Mouse (Mus musculus): ENCODE measurements around the gene Sar1b. TPM values are rescaled to one million over a fixed set of nuclear protein-coding genes. Genes with fewer than 3 reads are reported as not detected.

Gene Sar1b
- polyA plus RNA-seq, 1 experiment: 9.3 TPM

DNA sequence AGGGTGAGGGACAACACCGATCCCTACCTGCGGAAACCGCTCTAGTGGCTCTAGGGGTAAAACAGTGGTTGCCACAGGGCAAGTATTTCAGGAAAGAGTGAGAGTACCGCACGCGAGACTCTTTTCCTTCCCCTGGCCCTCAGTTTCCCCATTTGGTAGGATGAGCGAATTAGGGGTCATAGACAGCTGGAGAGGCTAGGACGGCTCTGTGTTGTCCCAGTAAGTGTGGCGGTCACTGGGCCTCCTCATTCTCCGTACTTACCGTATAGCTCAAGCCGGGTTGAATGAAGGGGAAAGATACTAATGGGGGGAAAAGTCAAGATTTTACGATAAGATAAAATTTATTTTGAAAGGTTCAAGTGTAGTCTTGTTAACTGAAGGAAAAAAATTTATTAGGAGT lies 468 bp downstream of the Sar1b start:
- no peak for TF ChIP-seq CTCF (IDR thresholded peaks at IDR 0.05; ENCODE audit: control insufficient read depth, insufficient read depth, low read length)
- no peak for TF ChIP-seq POLR2A (IDR thresholded peaks at IDR 0.05; ENCODE audit: borderline replicate concordance, control insufficient read depth, low read depth, low read length)
- no peak overlapping the region for H3K27ac ChIP-seq (ENCODE audit: control insufficient read depth, insufficient read depth, low read depth, low read length, poor library complexity)
- peak overlapping the region; percentile 99 for H3K4me3 ChIP-seq (replicated peaks; ENCODE audit: control insufficient read depth, low read depth, low read length)
- no peaks in the 10 kb centered on the region; the same call in 1 of the 2 replicates for H3K4me1 ChIP-seq (ENCODE audit: control insufficient read depth, insufficient read depth, low read length)
- WGBS: 6% methylated on average over 13 of the region's 13 CpGs

GRCm38 (mm10) chr11:51764816-51765215 lies 1.3 kb downstream of the Sar1b start:
- no peak overlapping the region for H3K4me3 ChIP-seq (replicated peaks; ENCODE audit: control insufficient read depth, low read depth, low read length)
- TF ChIP-seq CTCF (IDR thresholded peaks at IDR 0.05; ENCODE audit: control insufficient read depth, insufficient read depth, low read length): no peak
- TF ChIP-seq POLR2A (IDR thresholded peaks at IDR 0.05; ENCODE audit: borderline replicate concordance, control insufficient read depth, low read depth, low read length): no peak
- 77% methylated on average over 4 of the region's 4 CpGs for WGBS
- no peak overlapping the region for H3K27ac ChIP-seq (ENCODE audit: control insufficient read depth, insufficient read depth, low read depth, low read length, poor library complexity)
- H3K4me1 ChIP-seq (ENCODE audit: control insufficient read depth, insufficient read depth, low read length): no peaks in the 10 kb centered on the region; the same call in 1 of the 2 replicates

DNA sequence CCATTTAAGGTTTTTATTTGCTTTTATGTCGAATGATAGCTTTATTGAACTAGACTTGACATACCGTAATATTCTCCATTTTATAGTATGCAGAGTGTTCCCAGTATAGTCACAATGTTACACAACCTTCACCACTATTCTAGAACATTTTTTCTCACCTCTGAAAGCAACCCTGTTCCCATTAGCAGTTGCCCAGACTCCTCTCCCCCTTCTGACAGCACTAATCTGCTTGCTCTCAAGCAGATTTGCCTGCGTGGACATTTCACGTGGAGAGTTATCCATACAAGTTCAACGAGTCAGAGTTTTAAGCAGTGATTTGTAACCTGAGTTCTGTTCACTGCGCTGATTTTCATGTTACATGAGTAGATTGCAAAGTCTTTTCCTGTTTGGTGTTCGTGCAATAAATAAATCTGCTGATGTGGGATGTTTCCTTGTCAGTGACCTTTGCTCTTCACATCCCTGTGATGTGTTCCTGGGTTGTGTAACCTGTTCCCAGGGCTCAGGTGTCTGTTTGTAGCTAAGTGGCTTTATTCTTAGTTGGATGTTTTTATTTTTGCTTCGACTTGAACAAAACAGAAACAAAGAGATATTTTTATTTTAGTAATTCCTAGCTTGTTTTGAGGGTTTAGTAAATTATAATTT lies 4.2 kb downstream of the Sar1b start:
- Histone ChIP-seq H3K4me1 (ENCODE audit: control insufficient read depth, insufficient read depth, low read length) (no peaks in the 10 kb centered on the region; the same call in 1 of the 2 replicates), H3K4me3 (replicated peaks; ENCODE audit: control insufficient read depth, low read depth, low read length) (no peak overlapping the region), H3K27ac (ENCODE audit: control insufficient read depth, insufficient read depth, low read depth, low read length, poor library complexity) (no peak overlapping the region)
- WGBS: 65% methylated on average over 8 of the region's 8 CpGs
- TF ChIP-seq CTCF (IDR thresholded peaks at IDR 0.05; ENCODE audit: control insufficient read depth, insufficient read depth, low read length) (no peak), POLR2A (IDR thresholded peaks at IDR 0.05; ENCODE audit: borderline replicate concordance, control insufficient read depth, low read depth, low read length) (no peak)

DNA sequence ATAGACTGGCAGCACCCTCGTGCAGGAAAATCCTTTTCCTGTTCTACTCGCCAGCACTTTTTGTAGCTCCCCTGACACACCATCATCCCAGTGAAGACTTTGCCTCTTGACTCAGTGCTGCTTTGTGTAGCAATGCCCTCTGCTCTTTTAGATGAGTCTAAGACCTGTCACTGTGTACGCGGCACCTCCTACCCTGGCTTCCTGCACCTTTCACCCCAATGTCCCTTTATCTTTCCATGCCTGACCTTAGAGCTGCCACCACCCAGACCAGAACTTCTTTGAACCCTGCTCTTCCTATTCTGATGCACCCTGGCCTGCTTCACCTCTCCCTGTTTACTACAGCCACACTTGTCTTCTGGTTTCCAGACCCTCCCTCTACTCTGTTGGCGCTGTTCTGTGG lies 4.8 kb downstream of the Sar1b start:
- H3K4me3 ChIP-seq (replicated peaks; ENCODE audit: control insufficient read depth, low read depth, low read length): no peak overlapping the region
- WGBS: 66% methylated on average over 5 of the region's 5 CpGs
- no peak overlapping the region for H3K27ac ChIP-seq (ENCODE audit: control insufficient read depth, insufficient read depth, low read depth, low read length, poor library complexity)
- no peaks in the 10 kb centered on the region; the same call in 1 of the 2 replicates for H3K4me1 ChIP-seq (ENCODE audit: control insufficient read depth, insufficient read depth, low read length)
- TF ChIP-seq POLR2A (IDR thresholded peaks at IDR 0.05; ENCODE audit: borderline replicate concordance, control insufficient read depth, low read depth, low read length): no peak
- no peak for TF ChIP-seq CTCF (IDR thresholded peaks at IDR 0.05; ENCODE audit: control insufficient read depth, insufficient read depth, low read length)

GRCm38 (mm10) chr11:51775507-51775906 lies 12.0 kb downstream of the Sar1b start:
- Histone ChIP-seq H3K4me1 (ENCODE audit: control insufficient read depth, insufficient read depth, low read length) (no peaks in the 10 kb centered on the region), H3K4me3 (replicated peaks; ENCODE audit: control insufficient read depth, low read depth, low read length) (no peak overlapping the region), H3K27ac (ENCODE audit: control insufficient read depth, insufficient read depth, low read depth, low read length, poor library complexity) (no peak overlapping the region)
- TF ChIP-seq POLR2A (IDR thresholded peaks at IDR 0.05; ENCODE audit: borderline replicate concordance, control insufficient read depth, low read depth, low read length): no peak
- no peak for TF ChIP-seq CTCF (IDR thresholded peaks at IDR 0.05; ENCODE audit: control insufficient read depth, insufficient read depth, low read length)
- WGBS: 79% methylated on average over 3 of the region's 3 CpGs

DNA sequence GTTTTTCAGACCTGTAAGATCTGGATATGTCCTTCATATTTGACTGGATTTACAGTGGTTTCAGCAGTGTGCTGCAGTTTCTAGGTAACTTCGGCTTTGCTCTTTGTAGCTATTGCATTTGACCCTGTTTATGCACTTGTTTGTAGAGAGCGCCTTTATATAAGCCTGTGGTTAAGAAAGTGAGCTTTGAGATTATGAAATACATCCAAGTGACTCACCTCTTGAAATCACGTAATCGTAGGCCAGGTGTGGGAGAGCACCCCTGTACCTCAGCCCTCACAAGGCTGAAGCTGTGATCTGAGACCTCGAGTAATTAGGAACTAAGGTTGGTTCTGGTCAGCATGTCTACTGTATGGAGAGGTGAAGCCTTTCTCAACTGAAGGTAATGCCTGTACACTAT lies 14.0 kb downstream of the Sar1b start:
- 75% methylated on average over 5 of the region's 5 CpGs for WGBS
- TF ChIP-seq CTCF (IDR thresholded peaks at IDR 0.05; ENCODE audit: control insufficient read depth, insufficient read depth, low read length): no peak
- TF ChIP-seq POLR2A (IDR thresholded peaks at IDR 0.05; ENCODE audit: borderline replicate concordance, control insufficient read depth, low read depth, low read length): no peak
- Histone ChIP-seq H3K4me1 (ENCODE audit: control insufficient read depth, insufficient read depth, low read length) (no peaks in the 10 kb centered on the region), H3K4me3 (replicated peaks; ENCODE audit: control insufficient read depth, low read depth, low read length) (no peak overlapping the region), H3K27ac (ENCODE audit: control insufficient read depth, insufficient read depth, low read depth, low read length, poor library complexity) (no peak overlapping the region)

GRCm38 (mm10) chr11:51780773-51781267 lies 17.3 kb downstream of the Sar1b start:
- 88% methylated on average over 9 of the region's 9 CpGs for WGBS
- Histone ChIP-seq H3K27ac (ENCODE audit: control insufficient read depth, insufficient read depth, low read depth, low read length, poor library complexity) (no peak overlapping the region), H3K4me1 (ENCODE audit: control insufficient read depth, insufficient read depth, low read length) (no peaks in the 10 kb centered on the region), H3K4me3 (replicated peaks; ENCODE audit: control insufficient read depth, low read depth, low read length) (no peak overlapping the region)
- TF ChIP-seq POLR2A (IDR thresholded peaks at IDR 0.05; ENCODE audit: borderline replicate concordance, control insufficient read depth, low read depth, low read length) (no peak), CTCF (IDR thresholded peaks at IDR 0.05; ENCODE audit: control insufficient read depth, insufficient read depth, low read length) (no peak)

GRCm38 (mm10) chr11:51782721-51783120 lies 19.2 kb downstream of the Sar1b start:
- 86% methylated on average over 6 of the region's 6 CpGs for WGBS
- no peak overlapping the region for H3K27ac ChIP-seq (ENCODE audit: control insufficient read depth, insufficient read depth, low read depth, low read length, poor library complexity)
- no peak overlapping the region for H3K4me3 ChIP-seq (replicated peaks; ENCODE audit: control insufficient read depth, low read depth, low read length)
- H3K4me1 ChIP-seq (ENCODE audit: control insufficient read depth, insufficient read depth, low read length): no peaks in the 10 kb centered on the region
- TF ChIP-seq POLR2A (IDR thresholded peaks at IDR 0.05; ENCODE audit: borderline replicate concordance, control insufficient read depth, low read depth, low read length) (no peak), CTCF (IDR thresholded peaks at IDR 0.05; ENCODE audit: control insufficient read depth, insufficient read depth, low read length) (no peak)

Measured in bone marrow, adult 2 months (tissue).